Mouse (Mus musculus) neutrophil, adult 59 days (primary cell): ENCODE results near the gene Cox14. TPM values are rescaled to one million over a fixed set of nuclear protein-coding genes. Genes with fewer than 3 reads are reported as not detected.

Experiments used
- total RNA-seq, 2 experiments: library from RNA; stranded (reverse); gene quantifications; 1 replicate in 1 of 2; 2 replicates in 1 of 2; pipeline ENCODE4 v1.2.4; 2023

The Cox14 gene
- total RNA-seq = 10 to 100 TPM; 39.8 to 49.0 TPM

DNA sequence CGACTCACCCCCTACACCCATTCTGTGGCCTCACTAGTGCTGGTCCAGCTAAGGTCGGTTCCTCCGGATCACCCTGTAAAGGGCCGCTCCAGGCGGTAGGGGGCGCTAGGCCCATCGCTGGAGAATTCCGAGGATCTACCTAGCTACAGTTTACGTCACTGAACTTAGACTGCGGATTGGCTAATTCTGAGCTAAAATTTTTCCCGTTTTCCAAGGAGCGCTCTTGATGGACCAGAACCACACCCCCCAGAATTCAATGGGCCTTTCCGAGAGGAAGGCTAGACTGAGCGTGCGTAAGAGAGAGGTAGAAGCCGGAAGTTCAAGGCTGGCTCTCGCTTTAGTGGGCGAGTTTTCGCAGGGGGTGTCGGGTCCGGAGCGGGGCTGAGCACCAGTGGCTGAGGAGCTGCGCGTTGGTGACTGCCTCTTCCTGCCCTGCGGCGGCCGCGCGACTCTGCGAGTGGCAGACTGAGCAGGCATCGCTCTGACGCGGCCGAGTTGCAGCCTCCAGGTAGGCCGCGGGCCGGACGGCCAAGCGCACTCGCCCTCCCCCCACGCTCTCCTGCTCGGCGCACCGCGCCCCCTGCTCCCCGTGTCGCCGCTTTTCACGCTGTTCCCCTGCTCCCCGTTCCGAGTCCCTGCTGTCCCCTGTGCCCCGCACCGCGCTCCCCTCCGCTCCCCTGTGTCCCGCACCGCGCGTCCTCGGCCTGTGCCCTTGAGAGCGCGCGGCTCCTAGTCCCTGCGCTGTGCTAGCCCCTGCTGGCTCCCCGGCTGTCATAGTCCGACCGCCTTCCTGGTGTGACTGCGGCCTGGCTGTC, at the start of gene Cox14:
TSS of gene Cox14 (plus strand) at position 278 of the 815 bp plus-strand sequence.

DNA sequence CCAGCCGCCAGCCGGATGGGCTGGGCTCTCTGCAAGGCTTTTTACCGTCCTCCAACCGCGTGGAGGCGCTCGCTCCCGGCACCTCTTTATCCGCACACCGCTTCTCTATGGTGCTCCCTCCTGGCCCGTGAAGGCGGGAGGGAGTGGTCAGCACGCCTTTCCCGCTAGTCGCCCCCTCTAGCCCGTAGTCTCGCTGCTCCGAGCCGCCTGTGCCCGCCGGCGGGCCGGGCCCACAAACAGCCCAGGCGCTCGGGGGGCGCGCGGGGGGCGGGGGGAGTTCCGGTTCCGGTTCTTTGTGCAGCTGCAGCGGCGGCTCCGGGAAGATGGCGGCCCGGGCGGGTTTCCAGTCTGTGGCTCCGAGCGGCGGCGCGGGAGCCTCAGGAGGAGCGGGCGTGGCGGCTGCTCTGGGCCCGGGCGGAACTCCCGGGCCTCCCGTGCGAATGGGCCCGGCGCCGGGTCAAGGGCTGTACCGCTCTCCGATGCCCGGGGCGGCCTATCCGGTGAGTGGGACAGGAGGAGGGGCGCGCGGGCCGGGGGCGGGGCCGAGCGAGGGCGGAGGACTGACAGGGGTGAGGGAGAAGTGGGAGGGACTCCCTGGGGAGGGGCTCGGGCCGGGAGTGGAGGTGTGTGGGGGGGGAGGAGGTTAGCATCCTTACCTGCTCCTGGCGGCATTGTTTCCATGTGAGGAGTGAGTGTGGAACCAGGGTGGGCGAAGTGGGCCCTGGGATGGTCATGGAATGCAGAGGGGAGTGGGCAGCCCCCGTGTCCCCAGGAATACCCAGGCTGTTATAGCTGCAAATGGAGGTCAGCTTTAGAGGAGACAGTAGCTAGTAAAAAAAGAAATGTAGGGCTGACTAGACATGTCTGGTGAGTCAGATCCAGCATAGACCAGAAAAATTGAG, 23.2 kb upstream of the Cox14 start, which contains the start of gene Smarcd1:
TSS of gene Smarcd1 (plus strand) at position 131 of the 902 bp plus-strand sequence.

DNA sequence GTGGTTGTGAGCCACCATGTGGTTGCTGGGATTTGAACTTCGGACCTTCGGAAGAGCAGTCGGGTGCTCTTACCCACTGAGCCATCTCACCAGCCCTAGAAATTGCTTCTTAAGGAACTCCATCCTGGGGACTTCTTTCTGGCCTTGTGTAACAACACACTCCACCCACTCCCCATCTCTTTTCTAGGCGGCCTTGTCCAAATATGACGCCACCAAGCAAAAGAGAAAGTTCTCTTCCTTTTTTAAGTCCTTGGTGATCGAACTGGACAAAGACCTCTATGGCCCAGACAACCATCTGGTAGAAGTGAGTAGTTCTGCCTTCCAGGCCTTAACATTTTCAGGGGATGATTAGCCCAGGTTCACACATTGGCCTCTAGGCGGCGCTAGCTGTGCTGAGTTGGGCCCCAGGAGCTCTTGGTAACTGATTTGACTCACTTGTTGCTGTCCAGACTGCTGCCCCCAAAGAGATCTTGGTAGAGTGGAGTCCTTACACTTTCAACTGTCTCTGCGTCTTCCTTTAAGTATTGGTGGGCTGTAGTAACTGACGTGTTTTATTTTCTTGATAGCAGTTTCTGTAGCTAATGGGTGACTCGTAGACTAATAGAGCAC, 19.9 kb upstream of the Cox14 start, which contains the start of gene Gm17349:
TSS of gene Gm17349 (minus strand) at position 51 of the 609 bp plus-strand sequence.

DNA sequence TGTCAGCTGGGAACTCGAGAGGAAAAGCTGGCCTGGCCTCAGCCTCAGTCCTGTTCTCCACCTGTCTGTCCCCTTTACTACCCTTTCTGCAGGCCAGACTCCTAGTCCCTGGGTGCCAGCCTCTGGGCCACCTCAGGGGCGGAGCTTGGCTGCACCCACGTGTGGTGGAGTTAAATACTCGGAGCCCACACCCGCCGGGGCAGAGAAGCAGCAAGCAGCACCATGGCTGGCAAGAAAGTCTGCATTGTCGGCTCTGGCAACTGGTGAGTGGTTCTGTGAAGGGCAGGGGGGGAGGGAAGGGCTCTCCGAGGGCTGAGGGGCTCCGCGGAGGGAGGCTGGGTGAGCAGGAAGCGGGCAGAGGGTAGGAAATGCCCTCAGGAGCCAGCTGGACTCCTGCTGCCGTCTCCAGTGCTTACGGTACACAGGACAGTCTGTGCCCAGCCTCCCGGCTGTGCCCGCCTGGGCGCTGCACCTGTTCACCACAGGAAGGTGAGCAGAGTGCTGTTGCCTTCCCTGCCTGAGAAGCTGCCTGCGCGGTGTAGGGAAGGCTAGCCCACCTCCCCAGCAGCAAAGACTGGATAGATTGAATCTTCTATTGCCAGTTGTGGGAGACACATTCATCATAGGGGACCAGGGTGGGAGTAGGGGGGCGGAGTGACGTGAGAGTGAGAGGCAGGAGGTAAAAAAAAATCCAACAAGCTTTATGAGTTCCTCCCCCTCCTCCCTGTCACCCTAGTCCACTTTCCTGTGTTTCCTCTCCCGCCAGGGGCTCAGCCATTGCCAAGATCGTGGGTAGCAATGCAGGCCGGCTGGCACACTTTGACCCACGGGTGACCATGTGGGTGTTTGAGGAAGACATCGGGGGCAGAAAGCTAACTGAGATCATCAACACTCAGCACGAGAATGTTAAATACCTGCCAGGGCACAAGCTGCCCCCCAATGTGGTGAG, 7.8 kb upstream of the Cox14 start, which contains the start of gene Gpd1:
TSS of gene Gpd1 (plus strand) at position 130 of the 949 bp plus-strand sequence.

DNA sequence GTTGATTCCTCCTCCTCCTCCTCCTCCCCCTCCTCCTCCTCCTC, 47.3 kb downstream of the Cox14 start, which contains the start of gene Cers5:
TSS of gene Cers5 (minus strand) at position 5 of the 44 bp plus-strand sequence.

Other genes with a start within 250 kb of the Cox14 start
- 1 to 10 TPM; 1.2 to 2.3 TPM for gene Faim2, start 197.5 kb upstream of the Cox14 start, total RNA-seq
- not detected for gene Aqp2, start 146.6 kb upstream of the Cox14 start, total RNA-seq
- gene Aqp5, start 134.8 kb upstream of the Cox14 start, total RNA-seq = not detected
- gene Aqp6, start 124.2 kb upstream of the Cox14 start, total RNA-seq = not detected
- 10 to 100 TPM; 72.5 to 96.3 TPM for gene Racgap1, start 74.0 kb upstream of the Cox14 start, total RNA-seq
- gene Asic1, start 55.2 kb upstream of the Cox14 start, total RNA-seq = not detected
- gene Smarcd1, start 23.5 kb upstream of the Cox14 start, total RNA-seq = 10 to 100 TPM; 17.8 to 24.4 TPM
- 1 to 10 TPM in 1 of 2 experiments, not detected in 1; 3.2 TPM for gene Gm17349, start 20.1 kb upstream of the Cox14 start, total RNA-seq
- gene Gpd1, start 8.1 kb upstream of the Cox14 start, total RNA-seq = under 1 TPM in 1 of 2 experiments, not detected in 1; 0.16 TPM
- gene Cers5, start 47.3 kb downstream of the Cox14 start, total RNA-seq = 10 to 100 TPM; 25.6 to 36.2 TPM
- gene Lima1, start 149.8 kb downstream of the Cox14 start, total RNA-seq = 10 to 100 TPM; 17.1 to 18.0 TPM
- gene Fam186a, start 241.4 kb downstream of the Cox14 start, total RNA-seq = not detected
- 10 to 100 TPM; 37.1 to 42.9 TPM for gene Larp4, start 244.4 kb downstream of the Cox14 start, total RNA-seq